Mouse (Mus musculus): ENCODE results near the gene Sfrp2. TPM values are rescaled to one million over a fixed set of nuclear protein-coding genes. Genes with fewer than 3 reads are reported as not detected.

Sfrp2 gene
- 0.23 and 1.1 TPM in 2 replicates for polyA plus RNA-seq (2012; rRNA removed)

GRCm38 (mm10) chr3:83765871-83766725, at the start of gene Sfrp2:
Gene Sfrp2 (plus strand): TSS chr3:83766321.
- H3K36me3 ChIP-seq (ENCODE audit: control insufficient read depth, insufficient read depth, low read length): no peaks in the 10 kb centered on the region
- peaks cover 39% of the 10 kb centered on the region for H3K27me3 ChIP-seq (ENCODE audit: control insufficient read depth, insufficient read depth, low read length)
- peaks cover 18% of the 10 kb centered on the region for H3K4me1 ChIP-seq (ENCODE audit: control insufficient read depth, insufficient read depth, insufficient read length, low read length)
- H3K27ac ChIP-seq (ENCODE audit: insufficient read depth, low read depth, low read length): no peak within 1 kb of the TSS
- 2% methylated on average over 82 of the region's 82 CpGs for WGBS
- peak within 1 kb of the TSS; percentile 55 for H3K4me3 ChIP-seq (ENCODE audit: low read depth, low read length)
- TF ChIP-seq POLR2A (IDR thresholded peaks at IDR 0.05; ENCODE audit: low read depth, low read length): no peak
- no peak for TF ChIP-seq CTCF (IDR thresholded peaks at IDR 0.05; ENCODE audit: extremely low read depth, insufficient read length, insufficient replicate concordance, low read depth, low read length)

GRCm38 (mm10) chr3:83717643-83718231, 48.4 kb upstream of the Sfrp2 start:
- H3K4me1 ChIP-seq (ENCODE audit: control insufficient read depth, insufficient read depth, insufficient read length, low read length): no peaks in the 10 kb centered on the region
- 62% methylated on average over 7 of the region's 7 CpGs for WGBS
- H3K27me3 ChIP-seq (ENCODE audit: control insufficient read depth, insufficient read depth, low read length): no peaks in the 10 kb centered on the region
- no peak overlapping the region for H3K4me3 ChIP-seq (ENCODE audit: low read depth, low read length)
- no peaks in the 10 kb centered on the region for H3K36me3 ChIP-seq (ENCODE audit: control insufficient read depth, insufficient read depth, low read length)
- TF ChIP-seq CTCF (IDR thresholded peaks at IDR 0.05; ENCODE audit: extremely low read depth, insufficient read length, insufficient replicate concordance, low read depth, low read length) (no peak), POLR2A (IDR thresholded peaks at IDR 0.05; ENCODE audit: low read depth, low read length) (no peak)
- H3K27ac ChIP-seq (ENCODE audit: insufficient read depth, low read depth, low read length): no peak overlapping the region

- Histone ChIP-seq H3K4me1 (ENCODE audit: control insufficient read depth, insufficient read depth, insufficient read length, low read length) (no peaks in the 10 kb centered on the region), H3K4me3 (ENCODE audit: low read depth, low read length) (no peak overlapping the region), H3K36me3 (ENCODE audit: control insufficient read depth, insufficient read depth, low read length) (no peaks in the 10 kb centered on the region), H3K27ac (ENCODE audit: insufficient read depth, low read depth, low read length) (no peak overlapping the region), H3K27me3 (ENCODE audit: control insufficient read depth, insufficient read depth, low read length) (no peaks in the 10 kb centered on the region)
- no peak for TF ChIP-seq CTCF (IDR thresholded peaks at IDR 0.05; ENCODE audit: extremely low read depth, insufficient read length, insufficient replicate concordance, low read depth, low read length)
- TF ChIP-seq POLR2A (IDR thresholded peaks at IDR 0.05; ENCODE audit: low read depth, low read length): no peak
- WGBS: 61% methylated on average over 4 of the region's 4 CpGs
These were observed 47.5 kb upstream of the Sfrp2 start for GRCm38 (mm10) chr3:83718662-83719061.

GRCm38 (mm10) chr3:83728223-83728622, 37.9 kb upstream of the Sfrp2 start:
- Histone ChIP-seq H3K27me3 (ENCODE audit: control insufficient read depth, insufficient read depth, low read length) (no peaks in the 10 kb centered on the region), H3K4me1 (ENCODE audit: control insufficient read depth, insufficient read depth, insufficient read length, low read length) (no peaks in the 10 kb centered on the region), H3K27ac (ENCODE audit: insufficient read depth, low read depth, low read length) (no peak overlapping the region), H3K36me3 (ENCODE audit: control insufficient read depth, insufficient read depth, low read length) (no peaks in the 10 kb centered on the region), H3K4me3 (ENCODE audit: low read depth, low read length) (no peak overlapping the region)
- 40% methylated on average over 3 of the region's 3 CpGs for WGBS
- no peak for TF ChIP-seq CTCF (IDR thresholded peaks at IDR 0.05; ENCODE audit: extremely low read depth, insufficient read length, insufficient replicate concordance, low read depth, low read length)
- no peak for TF ChIP-seq POLR2A (IDR thresholded peaks at IDR 0.05; ENCODE audit: low read depth, low read length)

- Histone ChIP-seq H3K4me3 (ENCODE audit: low read depth, low read length) (no peak overlapping the region), H3K27me3 (ENCODE audit: control insufficient read depth, insufficient read depth, low read length) (no peaks in the 10 kb centered on the region), H3K4me1 (ENCODE audit: control insufficient read depth, insufficient read depth, insufficient read length, low read length) (no peaks in the 10 kb centered on the region), H3K27ac (ENCODE audit: insufficient read depth, low read depth, low read length) (no peak overlapping the region), H3K36me3 (ENCODE audit: control insufficient read depth, insufficient read depth, low read length) (no peaks in the 10 kb centered on the region)
- TF ChIP-seq POLR2A (IDR thresholded peaks at IDR 0.05; ENCODE audit: low read depth, low read length) (no peak), CTCF (IDR thresholded peaks at IDR 0.05; ENCODE audit: extremely low read depth, insufficient read length, insufficient replicate concordance, low read depth, low read length) (no peak)
- 76% methylated on average over 9 of the region's 9 CpGs for WGBS
These were observed 37.3 kb upstream of the Sfrp2 start for GRCm38 (mm10) chr3:83728675-83729390.

GRCm38 (mm10) chr3:83733985-83734384, 32.1 kb upstream of the Sfrp2 start:
- 88% methylated on average over 8 of the region's 8 CpGs for WGBS
- Histone ChIP-seq H3K4me3 (ENCODE audit: low read depth, low read length) (no peak overlapping the region), H3K4me1 (ENCODE audit: control insufficient read depth, insufficient read depth, insufficient read length, low read length) (no peaks in the 10 kb centered on the region), H3K27me3 (ENCODE audit: control insufficient read depth, insufficient read depth, low read length) (no peaks in the 10 kb centered on the region), H3K36me3 (ENCODE audit: control insufficient read depth, insufficient read depth, low read length) (no peaks in the 10 kb centered on the region), H3K27ac (ENCODE audit: insufficient read depth, low read depth, low read length) (no peak overlapping the region)
- TF ChIP-seq CTCF (IDR thresholded peaks at IDR 0.05; ENCODE audit: extremely low read depth, insufficient read length, insufficient replicate concordance, low read depth, low read length) (no peak), POLR2A (IDR thresholded peaks at IDR 0.05; ENCODE audit: low read depth, low read length) (no peak)

- WGBS: 82% methylated on average over 4 of the region's 4 CpGs
- H3K27me3 ChIP-seq (ENCODE audit: control insufficient read depth, insufficient read depth, low read length): no peaks in the 10 kb centered on the region
- H3K4me1 ChIP-seq (ENCODE audit: control insufficient read depth, insufficient read depth, insufficient read length, low read length): no peaks in the 10 kb centered on the region
These were observed 29.1 kb upstream of the Sfrp2 start for GRCm38 (mm10) chr3:83736980-83737379.

More at GRCm38 (mm10) chr3:83736980-83737379, 29.1 kb upstream of the Sfrp2 start:
- Histone ChIP-seq H3K27ac (ENCODE audit: insufficient read depth, low read depth, low read length) (no peak overlapping the region), H3K36me3 (ENCODE audit: control insufficient read depth, insufficient read depth, low read length) (no peaks in the 10 kb centered on the region), H3K4me3 (ENCODE audit: low read depth, low read length) (no peak overlapping the region)
- TF ChIP-seq POLR2A (IDR thresholded peaks at IDR 0.05; ENCODE audit: low read depth, low read length) (no peak), CTCF (IDR thresholded peaks at IDR 0.05; ENCODE audit: extremely low read depth, insufficient read length, insufficient replicate concordance, low read depth, low read length) (no peak)
